Mouse (Mus musculus): Measurements from ENCODE around the gene Snx6. TPM values are rescaled to one million over a fixed set of nuclear protein-coding genes. Genes with fewer than 3 reads are reported as not detected.
A peak's percentile ranks its signal among the peaks of the same experiment; 100 is the strongest.
"Not testable (repeated sequence)": the region's sequence is repeated elsewhere in the genome, so short reads cannot be mapped to it uniquely, and the experiment has no call there.

Snx6 gene
- polyA plus RNA-seq, 1 experiment from 2014 or later: 180 TPM

DNA sequence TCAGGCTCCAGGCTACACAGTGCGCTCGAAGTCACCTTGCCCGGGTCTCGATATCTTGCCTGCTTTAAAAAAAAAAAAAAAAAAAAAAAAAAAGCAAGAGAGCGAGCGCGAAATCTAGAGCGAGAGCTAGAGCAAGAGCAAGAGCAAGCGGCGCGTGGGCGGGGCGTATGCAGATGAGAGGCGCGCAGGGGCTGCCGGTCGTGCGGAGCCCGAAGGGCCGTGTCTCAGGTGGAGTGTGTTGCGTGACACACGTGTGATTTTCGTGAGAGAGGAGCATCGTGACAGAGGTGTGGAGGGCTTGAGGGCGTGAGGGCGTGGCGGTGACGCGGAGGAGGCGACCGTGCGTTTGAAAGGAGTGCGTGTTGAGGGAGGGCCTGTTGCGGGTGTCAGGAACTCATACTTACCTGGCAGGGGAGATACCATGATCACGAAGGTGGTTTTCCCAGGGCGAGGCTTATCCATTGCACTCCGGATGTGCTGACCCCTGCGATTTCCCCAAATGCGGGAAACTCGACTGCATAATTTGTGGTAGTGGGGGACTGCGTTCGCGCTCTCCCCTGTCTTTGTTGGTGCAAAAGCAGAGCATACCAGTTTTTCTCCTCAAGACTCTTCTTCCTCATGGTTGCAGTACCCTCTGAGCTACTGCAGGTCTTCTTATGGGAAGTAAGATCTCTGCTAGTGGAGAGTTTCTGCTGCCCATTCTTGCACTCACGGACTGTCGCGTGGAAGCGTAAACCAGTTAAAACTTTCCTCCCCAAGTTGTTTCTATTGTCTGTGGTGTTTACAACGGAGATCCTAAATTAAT lies 81.5 kb downstream of the Snx6 start:
- not testable (repeated sequence) for H3K9me3 ChIP-seq (ENCODE audit: control insufficient read depth, low read length); H3K4me1 ChIP-seq (replicated peaks; ENCODE audit: control insufficient read depth, insufficient read depth, low read length); H3K4me3 ChIP-seq (ENCODE audit: low read length); H3K27ac ChIP-seq (ENCODE audit: low read length); H3K36me3 ChIP-seq (ENCODE audit: control insufficient read depth, insufficient read depth, low read length); H3K9ac ChIP-seq (ENCODE audit: low read length); H3K4me2 ChIP-seq (ENCODE audit: low read depth, low read length); H3K27me3 ChIP-seq (ENCODE audit: control insufficient read depth, insufficient read depth, low read depth, low read length)
- WGBS: 0% methylated on average over 2 of the region's 48 CpGs
- peak; percentile 59 for ATAC-seq (ENCODE audit: low read depth)

DNA sequence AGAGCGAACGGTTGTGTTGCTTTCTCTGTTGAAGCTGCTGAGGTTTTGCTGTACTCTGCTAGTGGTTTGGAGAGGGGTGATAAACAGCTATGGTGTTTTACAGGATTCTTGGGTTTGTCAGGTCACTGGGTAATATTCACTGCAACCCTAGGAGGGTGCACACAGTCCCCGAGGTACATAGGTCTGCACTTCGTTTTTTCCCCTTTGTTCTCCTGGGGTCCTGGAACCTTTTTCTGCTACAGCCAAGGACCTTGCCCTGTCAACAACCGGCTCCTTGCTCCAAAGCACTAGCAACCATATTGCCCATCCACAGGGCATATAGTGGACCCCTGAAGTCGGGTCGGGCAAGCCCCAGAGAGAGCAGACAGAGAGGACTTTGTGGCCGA lies 85.0 kb downstream of the Snx6 start:
- ATAC-seq (ENCODE audit: low read depth): peak; percentile 84
- H3K9me3 ChIP-seq (ENCODE audit: control insufficient read depth, low read length); H3K4me3 ChIP-seq (ENCODE audit: low read length); H3K27ac ChIP-seq (ENCODE audit: low read length); H3K36me3 ChIP-seq (ENCODE audit: control insufficient read depth, insufficient read depth, low read length); H3K9ac ChIP-seq (ENCODE audit: low read length); H3K4me2 ChIP-seq (ENCODE audit: low read depth, low read length); H3K4me1 ChIP-seq (replicated peaks; ENCODE audit: control insufficient read depth, insufficient read depth, low read length); H3K27me3 ChIP-seq (ENCODE audit: control insufficient read depth, insufficient read depth, low read depth, low read length): not testable (repeated sequence)
- 0% methylated on average over 3 of the region's 8 CpGs for WGBS

DNA sequence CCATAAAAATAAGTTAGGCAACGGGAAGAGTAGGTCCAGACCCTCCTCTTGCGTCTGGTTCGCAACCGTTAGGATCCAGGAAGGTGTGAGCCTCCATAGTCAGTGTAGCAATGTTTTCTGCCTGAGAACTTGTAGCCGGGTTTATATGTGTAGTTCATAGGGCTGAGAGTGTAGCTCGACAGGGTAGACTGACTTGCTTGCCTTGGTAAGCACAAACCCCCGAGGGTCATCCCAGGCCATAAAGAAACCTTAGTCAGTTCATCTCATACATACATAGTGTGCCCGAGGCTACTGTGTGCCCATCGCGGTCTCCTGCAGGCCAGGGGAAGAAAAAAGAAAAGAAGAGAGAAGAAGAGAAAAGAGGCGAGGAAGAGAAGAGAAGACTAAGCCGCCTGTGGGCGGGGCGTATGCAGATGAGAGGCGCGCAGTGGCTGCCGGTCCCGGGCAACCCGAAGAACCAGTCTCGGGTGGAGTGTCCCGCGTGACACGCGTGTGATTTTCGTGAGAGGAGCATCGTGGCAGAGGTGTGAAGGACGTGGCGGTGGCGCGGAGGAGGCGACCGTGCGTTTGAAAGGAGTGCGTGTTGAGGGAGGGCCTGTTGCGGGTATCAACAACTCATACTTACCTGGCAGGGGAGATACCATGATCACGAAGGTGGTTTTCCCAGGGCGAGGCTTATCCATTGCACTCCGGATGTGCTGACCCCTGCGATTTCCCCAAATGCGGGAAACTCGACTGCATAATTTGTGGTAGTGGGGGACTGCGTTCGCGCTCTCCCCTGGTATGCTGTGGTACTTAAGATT lies 85.6 kb downstream of the Snx6 start:
- peak; percentile 64 for ATAC-seq (ENCODE audit: low read depth)
- H3K27ac ChIP-seq (ENCODE audit: low read length); H3K4me3 ChIP-seq (ENCODE audit: low read length); H3K36me3 ChIP-seq (ENCODE audit: control insufficient read depth, insufficient read depth, low read length); H3K4me1 ChIP-seq (replicated peaks; ENCODE audit: control insufficient read depth, insufficient read depth, low read length); H3K9ac ChIP-seq (ENCODE audit: low read length); H3K27me3 ChIP-seq (ENCODE audit: control insufficient read depth, insufficient read depth, low read depth, low read length); H3K9me3 ChIP-seq (ENCODE audit: control insufficient read depth, low read length): not testable (repeated sequence)
- H3K4me2 ChIP-seq (ENCODE audit: low read depth, low read length): 0 out of 2 replicates have a peak overlapping the region, but pooled peaks have one; percentile 29
- WGBS: 0% methylated on average over 11 of the region's 44 CpGs

DNA sequence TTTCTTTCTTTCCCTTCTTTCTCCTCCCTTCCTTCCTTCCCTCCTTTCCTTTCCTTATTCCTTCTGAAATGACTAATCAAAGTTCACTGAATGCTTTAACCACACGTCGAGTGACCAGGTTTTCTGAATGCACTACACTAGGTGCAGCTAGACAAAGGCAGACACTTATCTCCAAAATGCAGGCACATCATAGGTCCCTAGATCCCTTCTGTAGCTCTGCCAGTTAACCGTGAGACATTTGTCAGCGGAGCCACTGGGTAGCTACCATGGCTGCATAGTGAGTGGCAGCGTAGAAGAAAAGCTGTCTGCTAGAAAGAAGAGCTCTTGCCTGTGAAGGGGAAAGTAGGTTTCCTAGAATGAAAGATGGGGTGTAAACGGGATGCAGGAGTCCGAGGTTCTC lies 96.1 kb downstream of the Snx6 start:
- 60% methylated on average over 7 of the region's 7 CpGs for WGBS
- no peaks in the 10 kb centered on the region for H3K9me3 ChIP-seq (ENCODE audit: control insufficient read depth, low read length)
- peaks cover 3% of the 10 kb centered on the region for H3K4me1 ChIP-seq (replicated peaks; ENCODE audit: control insufficient read depth, insufficient read depth, low read length)
- H3K4me3 ChIP-seq (ENCODE audit: low read length): no peak overlapping the region
- H3K4me2 ChIP-seq (ENCODE audit: low read depth, low read length): no peak overlapping the region
- ATAC-seq (ENCODE audit: low read depth): no peak
- no peak overlapping the region for H3K9ac ChIP-seq (ENCODE audit: low read length)
- H3K27ac ChIP-seq (ENCODE audit: low read length): no peak overlapping the region
- H3K27me3 ChIP-seq (ENCODE audit: control insufficient read depth, insufficient read depth, low read depth, low read length): no peaks in the 10 kb centered on the region; the same call in 1 of the 2 replicates
- H3K36me3 ChIP-seq (ENCODE audit: control insufficient read depth, insufficient read depth, low read length): no peaks in the 10 kb centered on the region

DNA sequence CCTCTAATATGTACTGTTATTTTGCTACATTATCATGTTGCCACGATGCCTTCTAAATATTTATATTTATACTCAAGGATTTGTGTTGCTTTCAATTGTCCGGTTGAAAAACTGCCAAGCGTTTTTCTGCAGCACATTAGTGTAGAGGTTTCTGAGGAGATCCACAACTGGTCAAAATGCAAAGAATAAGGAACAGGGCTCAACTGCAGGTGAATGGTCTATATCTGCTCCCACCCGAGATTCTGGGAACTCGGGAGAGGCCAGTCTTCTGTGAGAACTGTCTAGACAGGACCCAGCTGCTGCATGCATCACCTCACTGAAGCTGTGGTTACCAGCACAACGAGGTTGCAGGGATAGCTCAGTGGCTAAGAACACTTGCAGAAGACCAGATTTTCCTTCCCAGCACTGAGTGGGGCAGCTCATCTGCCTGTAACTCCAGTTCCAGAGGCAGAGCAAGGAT lies 97.7 kb downstream of the Snx6 start:
- no peak overlapping the region for H3K9ac ChIP-seq (ENCODE audit: low read length)
- H3K36me3 ChIP-seq (ENCODE audit: control insufficient read depth, insufficient read depth, low read length): no peaks in the 10 kb centered on the region; the same call in 1 of the 2 replicates
- H3K27ac ChIP-seq (ENCODE audit: low read length): no peak overlapping the region
- no peak overlapping the region for H3K4me3 ChIP-seq (ENCODE audit: low read length)
- 28% methylated on average over 6 of the region's 6 CpGs for WGBS
- H3K9me3 ChIP-seq (ENCODE audit: control insufficient read depth, low read length): no peaks in the 10 kb centered on the region
- H3K4me1 ChIP-seq (replicated peaks; ENCODE audit: control insufficient read depth, insufficient read depth, low read length): peaks cover 3% of the 10 kb centered on the region
- no peak for ATAC-seq (ENCODE audit: low read depth)
- no peak overlapping the region for H3K4me2 ChIP-seq (ENCODE audit: low read depth, low read length)
- no peaks in the 10 kb centered on the region; the same call in 1 of the 2 replicates for H3K27me3 ChIP-seq (ENCODE audit: control insufficient read depth, insufficient read depth, low read depth, low read length)

DNA sequence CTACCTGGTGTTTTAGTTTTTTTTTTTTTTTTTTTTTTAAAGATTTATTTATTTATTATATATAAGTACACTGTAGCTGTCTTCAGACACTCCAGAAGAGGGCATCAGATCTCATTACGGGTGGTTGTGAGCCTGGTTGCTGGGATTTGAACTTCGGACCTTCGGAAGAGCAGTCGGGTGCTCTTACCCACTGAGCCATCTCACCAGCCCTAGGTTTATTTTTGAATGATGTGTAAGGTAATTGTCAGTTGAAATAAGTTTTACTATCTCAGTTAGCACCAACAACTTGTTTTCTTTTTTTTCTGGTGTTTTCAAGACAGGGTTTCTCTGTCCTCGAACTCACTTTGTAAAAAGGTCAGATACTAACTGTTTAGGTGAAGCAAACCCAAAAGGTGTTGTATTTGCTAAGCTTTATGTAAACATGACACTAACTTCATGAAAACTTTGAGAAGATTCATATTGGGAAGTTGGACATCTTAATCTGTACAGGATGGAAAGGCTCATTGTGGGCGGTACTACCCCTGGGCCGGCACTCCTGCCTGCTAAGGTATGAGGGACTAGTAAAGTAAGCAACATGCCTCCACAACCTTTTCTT lies 98.4 kb downstream of the Snx6 start:
- Histone ChIP-seq H3K4me1 (replicated peaks; ENCODE audit: control insufficient read depth, insufficient read depth, low read length) (peaks cover 3% of the 10 kb centered on the region), H3K9ac (ENCODE audit: low read length) (no peak overlapping the region), H3K9me3 (ENCODE audit: control insufficient read depth, low read length) (no peaks in the 10 kb centered on the region), H3K36me3 (ENCODE audit: control insufficient read depth, insufficient read depth, low read length) (peaks cover 4% of the 10 kb centered on the region; the same call in 1 of the 2 replicates), H3K4me2 (ENCODE audit: low read depth, low read length) (no peak overlapping the region), H3K27ac (ENCODE audit: low read length) (no peak overlapping the region), H3K27me3 (ENCODE audit: control insufficient read depth, insufficient read depth, low read depth, low read length) (no peaks in the 10 kb centered on the region; the same call in 1 of the 2 replicates), H3K4me3 (ENCODE audit: low read length) (no peak overlapping the region)
- WGBS: 4% methylated on average over 7 of the region's 7 CpGs
- ATAC-seq (ENCODE audit: low read depth): peak; percentile 17

Other genes starting within 250 kb of the Snx6 start
- gene Sptssa, start 139.1 kb downstream of the Snx6 start, polyA plus RNA-seq (2015; fragmentation: Nextera tagmentation; extraction: Ambion mirVana): 198 and 203 TPM in 2 replicates
- 61.8 and 62.7 TPM in 2 replicates for gene Eapp, start 99.8 kb downstream of the Snx6 start, polyA plus RNA-seq (2015; fragmentation: Nextera tagmentation; extraction: Ambion mirVana)
- 175 and 182 TPM in 2 replicates for gene Cfl2, start 67.2 kb upstream of the Snx6 start, polyA plus RNA-seq (2015; fragmentation: Nextera tagmentation; extraction: Ambion mirVana)
- not detected in 2 replicates for gene Gm20403, start 190.8 kb upstream of the Snx6 start, polyA plus RNA-seq (2015; fragmentation: Nextera tagmentation; extraction: Ambion mirVana)
- 15.6 and 17.7 TPM in 2 replicates for gene Baz1a, start 218.6 kb upstream of the Snx6 start, polyA plus RNA-seq (2015; fragmentation: Nextera tagmentation; extraction: Ambion mirVana)